Mouse (Mus musculus) cerebellum, adult 2 months (tissue): Measurements from ENCODE around the gene Smok3a.

Source experiments
- CTCF ChIP-seq: fragments of 200-500 bp; IDR thresholded peaks from 2 replicates; pipeline ENCODE4 v1.5.1; 2011; ENCODE audit warnings: low read depth, mild to moderate bottlenecking, control low read depth, low read length, moderate library complexity, borderline replicate concordance; ENCODE audit not compliant: insufficient read depth
- POLR2A ChIP-seq: fragments of 200-500 bp; IDR thresholded peaks from 2 replicates; pipeline ENCODE4 v1.6.1; 2011; ENCODE audit warnings: low read length, control low read depth, borderline replicate concordance; ENCODE audit not compliant: insufficient read depth

- TF ChIP-seq POLR2A (no peak), CTCF (no peak)
Observed at GRCm38 (mm10) chr5:138083318-138083900, 62.3 kb downstream of the Smok3a start.
